Mouse (Mus musculus) MEL (cell line): ENCODE measurements at regions not wholly inside any gene's neighbourhood (a gene's known extent, or its start where the extent isn't known, plus 50 kb on each side); places are given as distances from the start of the nearest gene placed in this dataset.

Experiments used
- DNase-seq: peaks from one replicate; pipeline ENCODE4 v3.0.0; 2011; ENCODE audit warnings: low read depth, low spot score
- H3K27ac ChIP-seq: 2 replicates; pipeline ENCODE4 v1.5.1; 2012; ENCODE audit warnings: low read depth, mild to moderate bottlenecking, control low read depth, low read length, moderate library complexity; ENCODE audit not compliant: control insufficient read depth
- H3K27me3 ChIP-seq, 2 experiments: fragments of 150-350 bp in 1 of 2; sonication (generic) in 1 of 2; 2 replicates each; pipeline ENCODE4 v1.6.1; 2012; ENCODE audit warnings: low read length in 2 of 2, mild to moderate bottlenecking in 2 of 2, improper control_type of control experiment in 1 of 2, moderate library complexity in 1 of 2; ENCODE audit not compliant: insufficient read depth in 2 of 2, control insufficient read depth in 1 of 2
- H3K36me3 ChIP-seq, 2 experiments: 2 replicates each; pipeline ENCODE4 v1.6.1; 2012 to 2014; ENCODE audit warnings: low read length in 2 of 2, improper control_type of control experiment in 1 of 2, inconsistent platforms in 1 of 2, mild to moderate bottlenecking in 1 of 2; ENCODE audit not compliant: insufficient read depth in 2 of 2, control insufficient read depth in 1 of 2
- H3K4me1 ChIP-seq, 2 experiments: fragments of 150-350 bp in 1 of 2; sonication (generic) in 1 of 2; 2 replicates each; pipeline ENCODE4 v1.6.1; 2012; ENCODE audit warnings: low read length in 2 of 2, improper control_type of control experiment in 1 of 2, mild to moderate bottlenecking in 1 of 2; ENCODE audit not compliant: insufficient read depth in 2 of 2, control insufficient read depth in 1 of 2
- H3K4me3 ChIP-seq, 2 experiments: fragments of 150-350 bp in 1 of 2; sonication (generic) in 1 of 2; 2 replicates each; pipeline ENCODE4 v1.5.1; 2012; ENCODE audit warnings: low read depth in 2 of 2, low read length in 2 of 2, mild to moderate bottlenecking in 2 of 2, moderate library complexity in 2 of 2, control low read depth in 1 of 2, improper control_type of control experiment in 1 of 2; ENCODE audit not compliant: control insufficient read depth in 1 of 2, insufficient read depth in 1 of 2
- H3K79me2 ChIP-seq: 2 replicates; pipeline ENCODE4 v1.6.1; 2012; ENCODE audit warnings: mild to moderate bottlenecking, low read length, moderate library complexity; ENCODE audit not compliant: control insufficient read depth, poor library complexity, insufficient read depth
- H3K9ac ChIP-seq: 2 replicates; pipeline ENCODE4 v1.6.1; 2012; ENCODE audit warnings: low read depth, mild to moderate bottlenecking, control low read depth, low read length, moderate library complexity; ENCODE audit not compliant: control insufficient read depth, poor library complexity, severe bottlenecking
- H3K9me3 ChIP-seq: fragments of 150-350 bp; sonication (generic); replicated peaks from 2 replicates; pipeline ENCODE4 v1.6.1; 2012; ENCODE audit warnings: mild to moderate bottlenecking, low read length, improper control_type of control experiment, moderate library complexity; ENCODE audit not compliant: insufficient read depth
- CHD1 ChIP-seq: IDR thresholded peaks from 2 replicates; pipeline ENCODE4 v1.6.1; 2012; ENCODE audit warnings: low read depth, mild to moderate bottlenecking, inconsistent platforms, low read length, improper control_type of control experiment
- CHD2 ChIP-seq: IDR thresholded peaks from 2 replicates; pipeline ENCODE4 v1.6.1; 2011; ENCODE audit warnings: low read length, improper control_type of control experiment
- CTCF ChIP-seq, 3 experiments: IDR thresholded peaks in 2 of 3; conservative IDR thresholded peaks in 1 of 3; 2 replicates each; pipeline ENCODE4 v1.5.1; 2011 to 2012; ENCODE audit warnings: low read length in 3 of 3, low read depth in 2 of 3, mild to moderate bottlenecking in 2 of 3, improper control_type of control experiment in 1 of 3, inconsistent platforms in 1 of 3, mixed read lengths in 1 of 3, moderate library complexity in 1 of 3; ENCODE audit not compliant: control insufficient read depth in 1 of 3, insufficient read depth in 1 of 3, poor library complexity in 1 of 3, severe bottlenecking in 1 of 3
- E2F4 ChIP-seq: IDR thresholded peaks from 2 replicates; pipeline ENCODE4 v1.6.1; 2011; ENCODE audit warnings: low read depth, low read length, improper control_type of control experiment, borderline replicate concordance
- ELF1 ChIP-seq: IDR thresholded peaks from 2 replicates; pipeline ENCODE4 v1.6.1; 2014; ENCODE audit warnings: low read depth, mild to moderate bottlenecking, inconsistent platforms, low read length, improper control_type of control experiment, moderate library complexity
- EP300 ChIP-seq, 2 experiments: IDR thresholded peaks; 2 replicates each; pipeline ENCODE4 v1.6.1; 2011; ENCODE audit warnings: improper control_type of control experiment in 2 of 2, low read length in 2 of 2, low read depth in 1 of 2, mild to moderate bottlenecking in 1 of 2
- ETS1 ChIP-seq: IDR thresholded peaks from 2 replicates; pipeline ENCODE4 v1.6.1; 2012; ENCODE audit warnings: low read depth, mild to moderate bottlenecking, inconsistent platforms, low read length, improper control_type of control experiment, moderate library complexity
- GABPA ChIP-seq: IDR thresholded peaks from 2 replicates; pipeline ENCODE4 v1.6.1; 2012; ENCODE audit warnings: low read depth, mild to moderate bottlenecking, inconsistent platforms, low read length, improper control_type of control experiment, moderate library complexity
- JUND ChIP-seq: IDR thresholded peaks from 2 replicates; pipeline ENCODE4 v1.6.1; 2011; ENCODE audit warnings: low read depth, mild to moderate bottlenecking, improper control_type of control experiment, low read length
- MAX ChIP-seq: IDR thresholded peaks from 2 replicates; pipeline ENCODE4 v1.6.1; 2011; ENCODE audit warnings: low read length, improper control_type of control experiment
- MAZ ChIP-seq: IDR thresholded peaks from 2 replicates; pipeline ENCODE4 v1.6.1; 2012; ENCODE audit warnings: low read depth, mild to moderate bottlenecking, inconsistent platforms, low read length, improper control_type of control experiment
- POLR2A ChIP-seq, 2 experiments: IDR thresholded peaks; 2 replicates each; pipeline ENCODE4 v1.6.1; 2011 to 2012; ENCODE audit warnings: low read length in 2 of 2, mild to moderate bottlenecking in 2 of 2, control low read depth in 1 of 2, improper control_type of control experiment in 1 of 2, low read depth in 1 of 2, moderate library complexity in 1 of 2; ENCODE audit not compliant: control insufficient read depth in 1 of 2, insufficient read depth in 1 of 2, poor library complexity in 1 of 2
- POLR2AphosphoS2 ChIP-seq: IDR thresholded peaks from 2 replicates; pipeline ENCODE4 v1.6.1; 2011; ENCODE audit warnings: low read length, improper control_type of control experiment
- RCOR1 ChIP-seq: IDR thresholded peaks from 2 replicates; pipeline ENCODE4 v1.6.1; 2012; ENCODE audit warnings: low read depth, mild to moderate bottlenecking, inconsistent platforms, low read length, improper control_type of control experiment
- SMC3 ChIP-seq: IDR thresholded peaks from 2 replicates; pipeline ENCODE4 v1.6.1; 2011; ENCODE audit warnings: low read depth, low read length, improper control_type of control experiment
- TBP ChIP-seq: IDR thresholded peaks from 2 replicates; pipeline ENCODE4 v1.8.0; 2011; ENCODE audit warnings: low read depth, low read length, improper control_type of control experiment
- UBTF ChIP-seq: IDR thresholded peaks from 2 replicates; pipeline ENCODE4 v1.6.1; 2012; ENCODE audit warnings: low read depth, mild to moderate bottlenecking, inconsistent platforms, low read length, improper control_type of control experiment, moderate library complexity, borderline replicate concordance; ENCODE audit not compliant: insufficient read depth
- ZKSCAN1 ChIP-seq: IDR thresholded peaks from 2 replicates; pipeline ENCODE4 v1.6.1; 2012; ENCODE audit warnings: low read depth, mild to moderate bottlenecking, inconsistent platforms, low read length, improper control_type of control experiment, moderate library complexity
- ZMIZ1 ChIP-seq: IDR thresholded peaks from 2 replicates; pipeline ENCODE4 v1.6.1; 2012; ENCODE audit warnings: low read depth, mild to moderate bottlenecking, inconsistent platforms, low read length, improper control_type of control experiment, moderate library complexity
- ZNF384 ChIP-seq: IDR thresholded peaks from 2 replicates; pipeline ENCODE4 v1.6.1; 2012; ENCODE audit warnings: low read depth, mild to moderate bottlenecking, inconsistent platforms, low read length, improper control_type of control experiment

DNA sequence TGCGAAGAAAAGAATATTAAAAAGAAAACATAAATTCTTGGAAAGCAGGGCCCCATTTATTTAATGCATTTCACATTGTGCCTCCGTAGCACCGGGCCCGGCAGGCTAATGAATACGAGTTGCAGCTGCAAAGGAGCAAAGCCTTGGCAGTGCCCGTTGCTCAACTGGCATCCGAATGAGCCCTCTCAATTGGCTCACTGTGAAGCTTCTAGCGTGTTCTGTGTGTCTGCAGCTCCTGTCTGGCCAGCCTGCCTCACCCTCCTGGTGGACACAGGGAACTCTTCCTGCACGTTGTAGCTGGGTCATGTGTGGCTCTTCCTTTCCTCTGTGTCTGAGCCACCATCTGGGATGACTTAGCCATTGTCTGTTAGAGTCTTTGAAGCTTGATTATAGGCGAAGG, 256.1 kb downstream of the Pax1 start:
- Histone ChIP-seq H3K36me3 (no peaks in the 10 kb centered on the region), H3K27ac (no peak overlapping the region), H3K27me3 (no peaks in the 10 kb centered on the region), H3K9ac (no peak overlapping the region), H3K4me3 (no peak overlapping the region), H3K9me3 (no peaks in the 10 kb centered on the region), H3K4me1 (no peaks in the 10 kb centered on the region), H3K79me2 (no peaks in the 10 kb centered on the region)
- DNase-seq = no peak
- TF ChIP-seq TBP = no peak
- TF ChIP-seq EP300 (IDR thresholded peaks at IDR 0.05; ENCODE audit: low read depth in 1 of 2, low read length in 2 of 2) = no peak
- no peak for TF ChIP-seq MAX
- TF ChIP-seq ZMIZ1 = no peak
- no peak for TF ChIP-seq RCOR1
- no peak for TF ChIP-seq E2F4
- no peak for TF ChIP-seq MAZ
- TF ChIP-seq UBTF = no peak

GRCm38 (mm10) chr2:147610343-147610742, 248.6 kb downstream of the Pax1 start:
- no peaks in the 10 kb centered on the region for H3K9me3 ChIP-seq
- TF ChIP-seq JUND (no peak), ZNF384 (no peak), ZKSCAN1 (no peak), CHD2 (no peak), CHD1 (no peak), SMC3 (no peak), POLR2A (IDR thresholded peaks at IDR 0.05; ENCODE audit: control insufficient read depth in 1 of 2, insufficient read depth in 1 of 2, low read depth in 1 of 2, low read length in 2 of 2, poor library complexity in 1 of 2) (no peak), MAZ (no peak), CTCF (IDR thresholded peaks at IDR 0.05 in 2 of 3, conservative IDR thresholded peaks at IDR 0.05 in 1 of 3; ENCODE audit: control insufficient read depth in 1 of 3, insufficient read depth in 1 of 3, low read depth in 2 of 3, low read length in 3 of 3, poor library complexity in 1 of 3, severe bottlenecking in 1 of 3) (no peak), ETS1 (no peak), UBTF (no peak), TBP (no peak)
- H3K9ac ChIP-seq = no peak overlapping the region
- DNase-seq = no peak
- no peaks in the 10 kb centered on the region for H3K79me2 ChIP-seq
- no peak overlapping the region for H3K27ac ChIP-seq
- no peaks in the 10 kb centered on the region for H3K36me3 ChIP-seq
- H3K4me1 ChIP-seq = no peaks in the 10 kb centered on the region
- H3K27me3 ChIP-seq = no peaks in the 10 kb centered on the region
- H3K4me3 ChIP-seq = no peak overlapping the region

DNA sequence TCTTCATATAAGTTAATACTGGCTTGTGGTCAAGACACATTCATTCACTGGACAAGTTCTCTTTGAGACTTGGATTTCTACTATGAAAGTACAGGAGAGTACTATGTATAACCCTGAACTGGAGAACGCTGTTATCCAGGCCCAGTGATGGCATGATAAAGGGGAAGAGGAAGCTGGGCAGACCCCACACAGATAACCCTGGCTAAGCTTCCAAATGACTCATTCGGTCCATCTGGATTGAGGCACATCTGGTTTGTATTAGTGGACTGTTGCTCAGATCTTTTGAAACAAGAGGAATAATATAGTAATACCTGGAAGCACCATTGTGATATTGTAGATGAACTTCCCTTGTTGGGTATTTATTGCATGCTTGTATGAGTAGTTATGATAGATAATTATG, 239.9 kb downstream of the Pax1 start:
- Histone ChIP-seq H3K9me3 (no peaks in the 10 kb centered on the region), H3K79me2 (no peaks in the 10 kb centered on the region), H3K9ac (no peak overlapping the region), H3K4me1 (no peaks in the 10 kb centered on the region), H3K27ac (no peak overlapping the region), H3K27me3 (no peaks in the 10 kb centered on the region), H3K36me3 (no peaks in the 10 kb centered on the region), H3K4me3 (no peak overlapping the region)
- DNase-seq = no peak
- TF ChIP-seq GABPA (no peak), POLR2AphosphoS2 (no peak), ELF1 (no peak), ZKSCAN1 (no peak), EP300 (IDR thresholded peaks at IDR 0.05; ENCODE audit: low read depth in 1 of 2, low read length in 2 of 2) (no peak)
